17 mouse cellular contexts compared by ENCODE assay signal in genomic region chr11:46062569-46062968, GRCm38 (mm10). TPM values are rescaled to one million over a fixed set of nuclear protein-coding genes. Genes with fewer than 3 reads are reported as not detected.
DNase-seq lines count a peak whose midpoint lies in the region; ATAC-seq and TF ChIP-seq lines count a peak whose summit lies in the region.
"Had no signal": no experiment of that assay in that cellular context is flagged by ENCODE, and none has a peak within 500 bp of the region (broad histone marks: within the 10 kb centered on the region; RNA-seq: fewer than 3 reads in every experiment).

No protein-coding gene starts in this region.

- H3K36me3 ChIP-seq in heart, embryonic 14.5 days (ENCODE audit: control insufficient read depth, insufficient read depth, low read length): peaks cover 58% of the 10 kb centered on the region
- H3K36me3 ChIP-seq in lung, embryonic 14.5 days (ENCODE audit: insufficient read depth): peaks cover 40% of the 10 kb centered on the region
- peaks cover 22% of the 10 kb centered on the region for H3K36me3 ChIP-seq in myocyte (ENCODE audit: control insufficient read depth, insufficient read depth)
- H3K36me3 ChIP-seq in hindbrain, embryonic 13.5 days: peaks cover 25% of the 10 kb centered on the region
- H3K36me3 ChIP-seq: liver, embryonic 15.5 days had no signal

- H3K27me3 ChIP-seq in heart, embryonic 14.5 days (ENCODE audit: control insufficient read depth, insufficient read depth, low read length): no peaks in the 10 kb centered on the region
- H3K27me3 ChIP-seq in lung, embryonic 14.5 days (ENCODE audit: insufficient read depth, low read length): no peaks in the 10 kb centered on the region
- H3K27me3 ChIP-seq in myocyte (ENCODE audit: control insufficient read depth, insufficient read depth, insufficient read length): no peaks in the 10 kb centered on the region
- no peaks in the 10 kb centered on the region for H3K27me3 ChIP-seq in hindbrain, embryonic 13.5 days
- H3K27me3 ChIP-seq: forebrain, embryonic 13.5 days; limb, embryonic 12.5 days; neural tube, embryonic 13.5 days had no signal

- no peak overlapping the region for H3ac ChIP-seq in myocyte (ENCODE audit: control insufficient read depth, insufficient read length)

- DNase-seq in heart, postnatal 25 days (ENCODE audit: low spot score): no peak
- DNase-seq in lung, embryonic 14.5 days: no peak
- DNase-seq in lung, adult 2 months: no peak
- DNase-seq: adrenal gland, adult 8-10 months; cerebellum, adult 8-10 months; embryo, embryonic 11 days; thymus, postnatal 36 days had no signal

- ATAC-seq in heart, embryonic 14.5 days (ENCODE audit: insufficient number of reproducible peaks, insufficient read depth, low FRiP score, low read depth): no peak
- ATAC-seq in lung, embryonic 14.5 days (ENCODE audit: insufficient read depth): no peak
- no peak for ATAC-seq in hindbrain, embryonic 13.5 days (ENCODE audit: low FRiP score)
- ATAC-seq: forebrain, embryonic 13.5 days; midbrain, embryonic 16.5 days had no signal

- no peak for TF ChIP-seq POLR2A in lung, adult 2 months (IDR thresholded peaks at IDR 0.05; ENCODE audit: borderline replicate concordance, extremely low read depth, low read depth, low read length)
- TF ChIP-seq POLR2A in embryonic fibroblast, embryonic 13.5 days (IDR thresholded peaks at IDR 0.05; ENCODE audit: low read depth, low read length): no peak
- TF ChIP-seq POLR2A in myocyte (IDR thresholded peaks at IDR 0.05; ENCODE audit: insufficient read length, low read depth): no peak

- no peaks in the 10 kb centered on the region for H3K9me3 ChIP-seq in heart, embryonic 14.5 days (ENCODE audit: control insufficient read depth, low read length)
- H3K9me3 ChIP-seq in lung, embryonic 14.5 days (ENCODE audit: low read depth, low read length): no peaks in the 10 kb centered on the region
- H3K9me3 ChIP-seq in hindbrain, embryonic 13.5 days: no peaks in the 10 kb centered on the region
- H3K9me3 ChIP-seq: forebrain, embryonic 13.5 days; limb, embryonic 12.5 days; liver, embryonic 15.5 days; megakaryocyte, embryonic 14.5 days; neural tube, embryonic 13.5 days had no signal

- intact Hi-C loops in heart, postnatal 25 days (cut with DNase I): loop anchor here (2.0 kb wide), 1 partner anchor 52 kb away; no protein-coding TSS in a partner anchor

- peak overlapping the region; percentile 66; the same call in 1 of the 2 replicates for H3K9ac ChIP-seq in heart, embryonic 14.5 days (ENCODE audit: low read length)
- no peak overlapping the region for H3K9ac ChIP-seq in lung, embryonic 14.5 days
- no peak overlapping the region for H3K9ac ChIP-seq in hindbrain, embryonic 13.5 days
- H3K9ac ChIP-seq: forebrain, embryonic 13.5 days; limb, embryonic 12.5 days; liver, embryonic 15.5 days; neural tube, embryonic 13.5 days had no signal

- 61% methylated on average over 4 of the region's 4 CpGs for WGBS in heart, embryonic 14.5 days
- WGBS in lung, embryonic 14.5 days: 57% methylated on average over 4 of the region's 4 CpGs
- WGBS in lung, adult 2 months: 37% methylated on average over 4 of the region's 4 CpGs
- WGBS in hindbrain, embryonic 13.5 days: 53% methylated on average over 4 of the region's 4 CpGs

- no peak overlapping the region for H3K4me3 ChIP-seq in heart, embryonic 14.5 days (ENCODE audit: control insufficient read depth in 1 of 2, insufficient read depth in 1 of 2, low read depth in 1 of 2, low read length in 2 of 2)
- no peak overlapping the region for H3K4me3 ChIP-seq in lung, embryonic 14.5 days (ENCODE audit: low read depth, low read length)
- no peak overlapping the region for H3K4me3 ChIP-seq in lung, adult 2 months (replicated peaks; ENCODE audit: extremely low read depth, low read depth, low read length)
- no peak overlapping the region for H3K4me3 ChIP-seq in embryonic fibroblast, embryonic 13.5 days (ENCODE audit: insufficient read depth, low read length)
- H3K4me3 ChIP-seq in myocyte: no peak overlapping the region
- H3K4me3 ChIP-seq in hindbrain, embryonic 13.5 days: no peak overlapping the region
- H3K4me3 ChIP-seq: forebrain, embryonic 13.5 days; limb, embryonic 12.5 days; liver, embryonic 15.5 days; megakaryocyte, embryonic 14.5 days; neural tube, embryonic 13.5 days had no signal

- peak overlapping the region; percentile 42; the same call in 1 of the 2 replicates for H3K4me2 ChIP-seq in heart, embryonic 14.5 days (ENCODE audit: low read length)
- H3K4me2 ChIP-seq in lung, embryonic 14.5 days: no peak overlapping the region; the same call in 1 of the 2 replicates
- peak overlapping the region; percentile 69 for H3K4me2 ChIP-seq in myocyte (ENCODE audit: low read depth)
- H3K4me2 ChIP-seq in hindbrain, embryonic 13.5 days: no peak overlapping the region
- H3K4me2 ChIP-seq: forebrain, embryonic 13.5 days; limb, embryonic 12.5 days; liver, embryonic 15.5 days; neural tube, embryonic 13.5 days had no signal

- peaks cover 37 to 83% of the 10 kb centered on the region in 2 experiments for H3K4me1 ChIP-seq in heart, embryonic 14.5 days (ENCODE audit: control insufficient read depth in 2 of 2, insufficient read depth in 2 of 2, low read length in 2 of 2)
- peaks cover 45% of the 10 kb centered on the region for H3K4me1 ChIP-seq in lung, embryonic 14.5 days (ENCODE audit: insufficient read depth)
- peaks cover 28% of the 10 kb centered on the region for H3K4me1 ChIP-seq in lung, adult 2 months (ENCODE audit: control insufficient read depth, insufficient read depth, low read length)
- H3K4me1 ChIP-seq in embryonic fibroblast, embryonic 13.5 days (ENCODE audit: control insufficient read depth, insufficient read depth, low read length): peaks cover 26% of the 10 kb centered on the region
- H3K4me1 ChIP-seq in hindbrain, embryonic 13.5 days (replicated peaks): peaks cover 26% of the 10 kb centered on the region

- no peak for TF ChIP-seq CTCF in lung, embryonic 14.5 days (IDR thresholded peaks at IDR 0.05; ENCODE audit: low read depth)
- TF ChIP-seq CTCF in lung, adult 2 months (IDR thresholded peaks at IDR 0.05; ENCODE audit: insufficient read depth, low read length): no peak
- TF ChIP-seq CTCF in embryonic fibroblast, embryonic 13.5 days (IDR thresholded peaks at IDR 0.05; ENCODE audit: borderline replicate concordance, insufficient read depth, low read length): no peak

- peaks cover 39% of the 10 kb centered on the region for H3K79me2 ChIP-seq in myocyte (ENCODE audit: control insufficient read depth, insufficient read depth)

- H3K27ac ChIP-seq in heart, embryonic 14.5 days (replicated peaks in 1 of 2; ENCODE audit: control insufficient read depth in 1 of 2, insufficient read depth in 1 of 2, low read depth in 2 of 2, low read length in 2 of 2): peak overlapping the region; percentile 35 to 92; a peak in 3 of 4 replicates
- H3K27ac ChIP-seq in lung, embryonic 14.5 days (ENCODE audit: low read depth): peak overlapping the region; percentile 84; the same call in 1 of the 2 replicates
- peak overlapping the region; percentile 21; the same call in 1 of the 2 replicates for H3K27ac ChIP-seq in embryonic fibroblast, embryonic 13.5 days (ENCODE audit: insufficient read depth, low read length)
- no peak overlapping the region for H3K27ac ChIP-seq in hindbrain, embryonic 13.5 days
- H3K27ac ChIP-seq: forebrain, embryonic 13.5 days; limb, embryonic 12.5 days; liver, embryonic 15.5 days; neural tube, embryonic 13.5 days had no signal

TF ChIP-seq in myocyte, 11 proteins besides CTCF, POLR2A, EP300 and RAD21:
- TF ChIP-seq REST (IDR thresholded peaks at IDR 0.05; ENCODE audit: insufficient read depth, insufficient read length) (no peak), MAX (IDR thresholded peaks at IDR 0.05; ENCODE audit: low read depth) (no peak), E2F4 (IDR thresholded peaks at IDR 0.05; ENCODE audit: insufficient read depth) (no peak), MYOG (IDR thresholded peaks at IDR 0.05; ENCODE audit: control insufficient read depth in 1 of 3, insufficient read depth in 1 of 3, insufficient read length in 2 of 3, low read depth in 2 of 3) (no peak), CEBPB (IDR thresholded peaks at IDR 0.05; ENCODE audit: insufficient read depth, poor library complexity, severe bottlenecking) (no peak), SRF (IDR thresholded peaks at IDR 0.05; ENCODE audit: control insufficient read depth, insufficient read length, low read depth) (no peak)

RNA-seq across cellular contexts. Expression of gene Adam19, which starts 6.8 kb away (rescaled TPM):
- 21.1 and 22.7 TPM in 2 replicates for polyA plus RNA-seq in heart, embryonic 14.5 days (2014; fragmentation: Nextera tagmentation; extraction: Ambion mirVana)
- total RNA-seq in heart, postnatal 25 days (2021): 10 to 100 TPM; 36.2 to 78.2 TPM
- 25.4 and 27.0 TPM in 2 replicates for polyA plus RNA-seq in lung, embryonic 14.5 days (2014; fragmentation: Nextera tagmentation; extraction: Ambion mirVana)
- polyA plus RNA-seq in lung, adult 2 months (2012; rRNA removed): 24.3 and 29.4 TPM in 2 replicates
- polyA plus RNA-seq in embryonic fibroblast, embryonic 13.5 days (2011; ENCODE audit: insufficient read length, low read depth, missing spikeins): 91.6 and 111 TPM in 2 replicates
- polyA plus RNA-seq in myocyte (2012; fragmentation: generic; extraction: Trizol): 43.2 TPM
- polyA plus RNA-seq in hindbrain, embryonic 13.5 days (2015; fragmentation: Nextera tagmentation; extraction: Ambion mirVana): 13.2 and 14.9 TPM in 2 replicates

RNA-seq across cellular contexts. Expression of gene Gm12166, which starts 10.4 kb away (rescaled TPM):
- polyA plus RNA-seq in heart, embryonic 14.5 days (2014; fragmentation: Nextera tagmentation; extraction: Ambion mirVana): 4.6 and 4.9 TPM in 2 replicates
- 1 to 10 TPM; 1.6 to 1.9 TPM for total RNA-seq in heart, postnatal 25 days (2021)
- polyA plus RNA-seq in lung, embryonic 14.5 days (2014; fragmentation: Nextera tagmentation; extraction: Ambion mirVana): 4.9 and 6.1 TPM in 2 replicates
- polyA plus RNA-seq in lung, adult 2 months (2012; rRNA removed): 16.8 and 19.8 TPM in 2 replicates
- polyA plus RNA-seq in embryonic fibroblast, embryonic 13.5 days (2011; ENCODE audit: insufficient read length, low read depth, missing spikeins): 3.0 and 15.8 TPM in 2 replicates
- 4.3 TPM for polyA plus RNA-seq in myocyte (2012; fragmentation: generic; extraction: Trizol)
- 5.0 and 7.9 TPM in 2 replicates for polyA plus RNA-seq in hindbrain, embryonic 13.5 days (2015; fragmentation: Nextera tagmentation; extraction: Ambion mirVana)

Comparison
In these comparisons a context has a peak if more than half of its experiments do, and no peak if none do; other contexts are left out.
1. H3K4me2 ChIP-seq: peak in heart, embryonic 14.5 days (single experiment) and myocyte (single experiment); none in lung, embryonic 14.5 days (single experiment) and hindbrain, embryonic 13.5 days (single experiment).